Mouse (Mus musculus): Measurements from ENCODE around the gene Chl1. TPM values are rescaled to one million over a fixed set of nuclear protein-coding genes. Genes with fewer than 3 reads are reported as not detected.
A peak's percentile ranks its signal among the peaks of the same experiment; 100 is the strongest.

Gene Chl1
- polyA plus RNA-seq, 2 experiments from 2014 or later, result 0.05 TPM; not detected in 1

DNA sequence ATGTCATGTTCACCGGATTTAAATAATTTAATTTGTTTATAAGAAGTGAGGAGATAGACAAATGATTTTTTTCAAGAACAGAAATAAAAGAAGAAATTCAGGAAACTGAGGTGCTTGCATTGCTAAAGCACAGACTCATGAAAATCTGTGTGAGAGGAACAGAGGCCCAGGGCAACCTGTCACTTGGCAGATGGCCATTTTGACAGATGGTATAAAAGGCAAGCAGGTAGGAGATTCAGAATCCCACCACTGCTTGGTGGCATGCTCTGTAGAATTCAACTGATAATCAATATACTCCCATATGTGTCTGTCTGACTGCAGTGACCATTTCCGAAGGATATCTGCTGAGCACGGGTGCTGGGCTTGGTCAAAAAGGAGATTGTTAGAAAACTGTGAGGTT, 162.7 kb downstream of the Chl1 start:
- no peak for ATAC-seq

DNA sequence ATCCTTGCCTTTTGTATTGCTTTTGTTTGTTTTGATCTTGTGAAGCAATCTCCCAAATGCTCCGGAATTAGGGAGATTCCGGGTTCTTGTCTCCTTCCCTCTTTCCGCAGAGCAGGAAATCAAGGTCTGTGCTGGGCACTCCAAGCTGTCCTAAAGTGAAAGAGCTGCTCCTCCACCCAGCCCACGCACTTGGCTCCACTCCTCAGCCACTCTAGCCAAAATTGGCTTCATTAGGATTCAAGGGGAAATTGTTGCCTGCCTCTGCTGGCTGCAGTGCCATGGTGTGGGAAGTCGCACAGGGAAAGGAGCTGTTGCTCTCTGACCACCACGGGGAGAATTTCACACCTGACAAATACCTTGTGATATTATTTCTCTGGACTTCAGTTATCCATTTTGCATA, 163.9 kb downstream of the Chl1 start:
- ATAC-seq, result no peak

- no peak for ATAC-seq
These were observed 164.8 kb downstream of the Chl1 start for GRCm38 (mm10) chr6:103675145-103675544.

GRCm38 (mm10) chr6:103676664-103677063, 166.3 kb downstream of the Chl1 start:
- no peak for ATAC-seq

DNA sequence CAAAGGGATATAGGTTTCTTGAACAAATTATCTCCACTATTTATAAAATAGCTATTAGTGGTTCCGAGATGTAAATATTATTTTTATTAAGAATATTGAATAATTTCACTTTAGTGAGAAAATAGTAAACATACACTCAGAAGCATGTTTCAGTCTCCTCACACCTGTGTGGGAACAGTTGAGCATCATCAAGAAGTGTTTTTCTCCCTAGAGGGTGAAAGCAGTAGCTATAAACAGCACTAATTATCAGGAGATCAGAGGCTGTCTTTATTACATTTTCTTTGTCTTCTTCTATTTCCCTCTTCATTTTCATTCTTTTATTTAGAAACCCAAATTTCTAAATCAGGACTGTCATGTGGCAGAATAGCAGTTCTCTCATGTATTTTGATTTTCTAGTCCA, 166.7 kb downstream of the Chl1 start:
- no peak for ATAC-seq

DNA sequence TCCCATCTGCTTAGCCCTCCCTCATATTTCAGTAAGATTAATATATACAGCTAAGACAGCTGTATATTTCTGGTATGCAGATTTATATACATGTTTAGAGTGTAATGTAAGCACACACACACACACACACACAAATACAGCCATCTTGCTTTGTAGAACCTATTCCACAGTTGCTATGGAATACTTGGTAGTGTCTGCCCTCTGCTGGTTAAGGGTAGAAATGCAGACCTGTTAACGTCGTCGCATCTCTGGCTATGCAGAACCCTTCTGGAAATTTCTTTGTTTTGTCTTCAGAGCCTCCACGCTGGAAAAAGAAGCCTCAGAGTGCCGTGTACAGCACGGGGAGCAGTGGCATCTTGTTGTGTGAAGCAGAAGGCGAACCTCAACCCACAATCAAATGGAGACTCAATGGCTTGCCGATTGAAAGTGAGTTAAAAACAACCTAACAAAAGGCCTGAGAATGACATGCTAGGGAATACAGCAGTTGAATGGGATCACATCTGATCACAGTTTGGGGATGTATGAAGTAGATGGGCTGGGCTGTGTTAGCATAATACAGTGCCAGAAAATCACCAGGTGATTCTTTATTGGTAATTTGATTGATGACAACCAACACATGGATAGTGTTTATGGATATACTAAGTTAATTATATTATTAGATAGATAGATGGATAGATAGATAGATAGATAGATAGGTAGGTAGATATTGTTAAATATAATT, 172.6 kb downstream of the Chl1 start:
- peak; percentile 94 for ATAC-seq

DNA sequence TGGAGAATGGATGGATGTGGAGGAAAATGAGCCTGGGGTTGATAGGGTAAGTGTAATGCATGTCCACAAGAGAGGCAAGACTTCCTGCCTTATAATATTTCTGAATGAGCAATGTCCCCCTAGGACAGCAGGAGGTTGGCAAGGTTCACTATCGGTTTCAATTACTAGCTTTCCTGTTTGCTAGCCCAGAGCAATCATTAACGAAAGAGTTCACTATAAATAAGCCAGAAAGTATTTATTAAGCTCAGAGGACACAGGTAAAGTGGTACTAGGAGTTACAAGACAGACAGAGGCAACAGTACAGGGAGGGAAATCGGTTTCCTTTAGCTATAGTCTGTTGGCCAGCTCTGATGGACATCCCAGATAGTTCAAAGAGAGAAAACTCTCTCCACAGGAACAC, 182.1 kb downstream of the Chl1 start:
- ATAC-seq, result no peak

GRCm38 (mm10) chr6:103697349-103698028, 187.1 kb downstream of the Chl1 start:
- ATAC-seq, result no peak

GRCm38 (mm10) chr6:103699482-103699881, 189.1 kb downstream of the Chl1 start:
- no peak for ATAC-seq

DNA sequence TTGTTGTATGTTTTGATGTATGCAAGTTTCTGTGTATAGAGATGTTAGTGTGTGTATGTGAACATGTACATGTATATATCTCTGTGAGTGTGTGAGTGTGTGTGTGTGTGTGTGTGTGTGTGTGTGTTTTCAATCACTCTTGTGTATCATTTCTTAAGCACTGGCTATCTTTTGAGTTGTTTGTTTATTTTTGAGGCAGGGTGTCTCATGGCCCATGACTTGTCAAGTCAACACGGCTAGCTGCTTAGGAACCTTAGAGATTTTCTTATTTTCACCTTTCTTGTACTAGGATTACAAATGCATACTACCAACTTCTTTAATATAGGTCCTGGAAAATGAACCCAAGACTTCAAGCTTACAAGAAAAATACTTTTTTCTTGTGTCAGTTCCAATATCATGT, 189.5 kb downstream of the Chl1 start:
- ATAC-seq, result no peak

DNA sequence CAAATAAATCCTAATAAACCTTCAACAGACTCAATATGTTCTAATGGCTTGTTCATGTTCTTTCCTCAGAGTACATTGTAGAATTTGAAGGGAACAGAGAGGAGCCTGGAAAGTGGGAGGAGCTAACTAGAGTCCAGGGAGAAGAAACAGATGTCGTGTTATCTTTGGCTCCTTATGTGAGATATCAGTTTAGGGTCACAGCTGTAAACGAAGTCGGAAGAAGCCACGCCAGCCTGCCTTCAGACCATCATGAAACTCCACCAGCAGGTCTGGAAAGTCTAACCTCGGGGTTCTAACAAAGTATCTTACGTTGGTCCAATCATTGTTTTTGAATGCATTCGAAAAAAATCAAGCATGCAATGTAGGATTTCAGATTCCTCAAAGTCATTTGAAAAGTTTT, 189.9 kb downstream of the Chl1 start:
- ATAC-seq, result no peak

- no peak for ATAC-seq
These were observed 196.0 kb downstream of the Chl1 start for GRCm38 (mm10) chr6:103706366-103706765.

DNA sequence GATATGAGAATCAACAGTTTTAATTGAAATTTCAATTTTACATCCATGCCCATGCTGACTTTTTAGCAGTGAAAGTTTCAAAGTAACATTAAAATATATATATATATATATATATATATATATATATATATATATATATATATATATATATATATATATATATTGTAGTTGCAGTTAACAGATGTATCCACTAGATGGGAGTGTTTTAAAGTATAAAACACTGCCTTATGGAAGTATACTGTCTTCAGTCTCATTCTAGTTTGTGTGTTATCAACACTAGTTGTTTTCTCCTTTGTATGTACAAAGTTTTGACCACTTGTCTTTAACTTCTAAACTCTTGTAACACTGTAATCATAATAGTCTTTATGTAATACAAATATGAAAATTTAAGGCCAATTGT, 228.9 kb downstream of the Chl1 start:
- no peak for ATAC-seq

GRCm38 (mm10) chr6:103742784-103743183, 232.4 kb downstream of the Chl1 start:
- no peak for ATAC-seq

- no peak for ATAC-seq
These were observed 235.7 kb downstream of the Chl1 start for GRCm38 (mm10) chr6:103746103-103746502.

GRCm38 (mm10) chr6:103749122-103749773, 238.9 kb downstream of the Chl1 start:
- ATAC-seq, result no peak

GRCm38 (mm10) chr6:103753891-103754290, 243.5 kb downstream of the Chl1 start:
- ATAC-seq, result no peak

DNA sequence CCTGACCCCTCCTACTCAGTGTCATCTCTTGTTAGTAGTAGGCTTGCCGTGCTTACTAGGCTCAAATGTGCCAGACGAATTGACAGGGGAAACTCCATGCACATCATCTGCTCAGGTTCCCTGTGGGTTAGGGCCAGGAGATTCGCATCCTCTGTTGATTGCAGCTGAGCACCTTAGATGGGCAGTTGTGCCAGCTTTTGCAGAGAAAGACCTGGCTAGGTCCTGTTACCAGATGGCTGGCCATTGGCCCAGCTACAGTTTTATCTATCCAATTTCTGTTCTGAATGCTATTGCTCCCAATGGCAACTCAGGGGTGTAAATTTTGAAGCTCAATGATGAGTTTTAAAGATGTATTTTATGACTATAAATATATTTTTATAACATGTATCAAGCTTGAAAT, 256.4 kb downstream of the Chl1 start:
- ATAC-seq, result no peak

DNA sequence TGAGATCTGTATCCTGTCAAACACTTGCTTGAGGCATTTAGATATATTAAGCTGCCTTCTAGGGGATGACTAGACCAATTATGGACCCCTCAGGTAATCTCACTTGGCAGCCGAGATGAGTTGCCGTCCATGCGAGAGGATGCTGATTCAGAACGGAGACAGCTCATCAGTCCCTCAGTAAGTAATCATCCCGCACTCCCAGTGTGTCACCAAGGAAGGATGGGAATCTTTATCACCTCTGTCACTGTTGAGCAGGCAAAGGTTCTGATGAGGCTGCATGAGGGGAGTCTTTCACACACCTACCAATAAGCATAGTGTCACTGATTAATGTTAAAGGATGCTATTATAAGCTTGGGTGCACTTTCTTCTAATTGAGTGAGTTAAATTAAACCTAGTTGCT, 270.7 kb downstream of the Chl1 start:
- no peak for ATAC-seq

DNA sequence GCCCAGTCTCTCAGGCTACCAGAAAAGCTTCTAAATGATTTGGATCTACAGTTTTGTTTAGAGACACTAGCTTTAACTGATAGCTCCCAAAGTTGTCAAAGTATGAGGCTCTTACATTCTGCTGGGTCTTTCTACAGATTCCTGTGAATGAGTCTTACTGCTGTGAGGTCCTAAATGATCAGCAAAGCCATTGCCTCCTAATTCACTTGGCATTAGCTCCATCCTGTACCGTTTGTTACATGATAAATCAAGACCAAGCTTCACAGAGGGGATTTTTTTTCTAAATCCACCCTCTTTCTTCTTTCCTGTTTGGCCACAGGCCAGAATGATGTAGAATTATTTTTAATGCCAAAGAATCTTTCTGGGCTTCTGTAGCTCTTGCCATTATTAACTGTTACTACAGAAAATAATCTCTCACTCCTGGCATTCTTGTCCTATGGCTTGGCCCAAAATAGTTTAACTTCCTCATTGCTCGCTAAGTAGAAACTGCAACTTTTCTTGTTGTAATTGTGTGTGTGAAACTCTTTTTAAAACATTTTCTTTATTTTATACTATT, 280.8 kb downstream of the Chl1 start:
- ATAC-seq, result no peak

GRCm38 (mm10) chr6:103795241-103795640, 284.9 kb downstream of the Chl1 start:
- ATAC-seq, result no peak
